Mouse (Mus musculus): ENCODE results near the gene Cela1. TPM values are rescaled to one million over a fixed set of nuclear protein-coding genes. Genes with fewer than 3 reads are reported as not detected.

The Cela1 gene
- polyA plus RNA-seq, 1 experiment from 2014 or later = 0.99 TPM

DNA sequence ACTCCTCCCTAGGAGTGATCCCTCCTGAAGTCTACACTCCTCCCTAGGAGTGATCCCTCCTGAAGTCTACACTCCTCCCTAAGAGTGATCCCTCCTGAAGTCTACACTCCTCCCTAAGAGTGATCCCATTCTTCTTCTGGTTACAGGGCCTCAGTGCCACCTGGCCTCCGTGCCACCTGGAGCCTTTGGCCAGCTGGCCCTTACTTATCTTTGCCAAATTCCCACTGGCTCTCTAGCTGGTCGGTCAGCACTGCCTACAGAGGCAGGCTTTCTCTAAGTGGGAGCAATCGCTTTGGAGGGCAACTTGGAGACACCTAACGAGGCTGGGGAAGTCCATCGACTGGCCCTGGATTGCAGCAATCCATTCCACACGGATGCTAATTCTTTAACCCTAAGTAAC, 41.6 kb downstream of the Cela1 start:
- Histone ChIP-seq H3K9ac (ENCODE audit: low read depth, low read length) (no peak overlapping the region), H3K4me1 (replicated peaks; ENCODE audit: control insufficient read depth, insufficient read depth, low read length) (no peaks in the 10 kb centered on the region), H3K4me2 (replicated peaks; ENCODE audit: low read depth, low read length) (no peak overlapping the region), H3K9me3 (ENCODE audit: control insufficient read depth, low read length) (no peaks in the 10 kb centered on the region), H3K36me3 (ENCODE audit: control insufficient read depth, insufficient read depth, low read length) (no peaks in the 10 kb centered on the region), H3K27ac (ENCODE audit: low read depth, low read length) (no peak overlapping the region), H3K27me3 (ENCODE audit: control insufficient read depth, insufficient read depth, low read length) (no peaks in the 10 kb centered on the region), H3K4me3 (ENCODE audit: low read depth, low read length) (no peak overlapping the region)
- DNase-seq (ENCODE audit: low spot score) (no peak), ATAC-seq (ENCODE audit: low FRiP score) (no peak)
- WGBS = 84% methylated on average over 6 of the region's 6 CpGs

DNA sequence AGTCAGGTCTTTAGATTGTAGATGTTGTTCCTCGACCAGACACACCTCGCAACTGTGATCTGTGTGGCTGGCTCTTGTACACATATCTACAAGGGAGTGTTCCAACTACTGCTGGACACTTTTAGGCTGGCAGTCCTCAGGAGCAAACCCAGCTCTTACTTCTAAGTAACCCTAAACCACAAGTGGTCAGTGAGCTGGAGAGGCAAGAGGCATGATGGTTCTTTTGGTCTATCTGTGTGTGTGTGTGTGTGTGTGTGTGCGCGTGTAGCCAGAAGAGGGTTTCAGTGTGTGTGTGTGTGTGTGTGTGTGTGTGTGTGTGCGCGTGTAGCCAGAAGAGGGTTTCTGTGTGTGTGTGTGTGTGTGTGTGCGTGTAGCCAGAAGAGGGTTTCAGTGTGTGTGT, 45.3 kb downstream of the Cela1 start:
- H3K4me2 ChIP-seq (replicated peaks; ENCODE audit: low read depth, low read length) = no peak overlapping the region
- peaks cover 10% of the 10 kb centered on the region for H3K27me3 ChIP-seq (ENCODE audit: control insufficient read depth, insufficient read depth, low read length)
- no peaks in the 10 kb centered on the region for H3K9me3 ChIP-seq (ENCODE audit: control insufficient read depth, low read length)
- ATAC-seq (ENCODE audit: low FRiP score) (no peak), DNase-seq (ENCODE audit: low spot score) (no peak)
- 93% methylated on average over 7 of the region's 7 CpGs for WGBS
- H3K4me3 ChIP-seq (ENCODE audit: low read depth, low read length) = no peak overlapping the region
- no peaks in the 10 kb centered on the region for H3K4me1 ChIP-seq (replicated peaks; ENCODE audit: control insufficient read depth, insufficient read depth, low read length)
- H3K27ac ChIP-seq (ENCODE audit: low read depth, low read length) = no peak overlapping the region
- no peak overlapping the region for H3K9ac ChIP-seq (ENCODE audit: low read depth, low read length)
- H3K36me3 ChIP-seq (ENCODE audit: control insufficient read depth, insufficient read depth, low read length) = no peaks in the 10 kb centered on the region

DNA sequence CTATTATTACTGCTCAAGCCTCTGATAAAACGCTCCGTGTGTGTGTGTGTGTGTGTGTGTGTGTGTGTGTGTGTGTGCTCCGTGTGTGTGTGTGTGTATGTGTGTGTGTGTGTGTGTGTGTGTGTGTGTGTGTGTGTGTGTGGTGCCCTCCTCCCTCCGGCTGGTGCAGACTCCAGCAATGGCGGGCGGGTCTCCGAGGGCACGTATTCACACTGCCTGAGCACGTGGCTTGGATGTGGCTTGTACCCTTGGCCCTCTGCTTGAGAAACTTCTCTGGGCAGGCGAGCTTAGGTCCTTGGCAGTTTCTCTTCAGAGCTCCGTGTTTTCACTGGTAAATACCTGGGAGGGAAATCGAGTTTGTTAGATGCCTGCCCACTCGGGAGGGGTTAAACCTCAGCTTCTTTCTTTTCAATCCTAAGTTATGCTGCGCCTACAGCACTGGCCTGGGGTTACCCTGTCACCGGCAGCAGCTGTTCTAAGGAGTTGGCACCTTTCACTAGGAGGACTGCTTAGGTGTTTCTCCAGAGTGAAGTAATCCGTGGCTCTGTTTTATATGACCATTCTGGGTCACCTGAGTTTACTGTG, 46.4 kb downstream of the Cela1 start:
- no peaks in the 10 kb centered on the region for H3K9me3 ChIP-seq (ENCODE audit: control insufficient read depth, low read length)
- no peak for DNase-seq (ENCODE audit: low spot score)
- no peak overlapping the region for H3K4me3 ChIP-seq (ENCODE audit: low read depth, low read length)
- H3K27ac ChIP-seq (ENCODE audit: low read depth, low read length) = no peak overlapping the region
- H3K27me3 ChIP-seq (ENCODE audit: control insufficient read depth, insufficient read depth, low read length) = peaks cover 22% of the 10 kb centered on the region
- 78% methylated on average over 13 of the region's 16 CpGs for WGBS
- no peak overlapping the region for H3K4me2 ChIP-seq (replicated peaks; ENCODE audit: low read depth, low read length)
- peaks cover 7% of the 10 kb centered on the region for H3K4me1 ChIP-seq (replicated peaks; ENCODE audit: control insufficient read depth, insufficient read depth, low read length)
- no peak for ATAC-seq (ENCODE audit: low FRiP score)
- H3K36me3 ChIP-seq (ENCODE audit: control insufficient read depth, insufficient read depth, low read length) = no peaks in the 10 kb centered on the region
- no peak overlapping the region for H3K9ac ChIP-seq (ENCODE audit: low read depth, low read length)

DNA sequence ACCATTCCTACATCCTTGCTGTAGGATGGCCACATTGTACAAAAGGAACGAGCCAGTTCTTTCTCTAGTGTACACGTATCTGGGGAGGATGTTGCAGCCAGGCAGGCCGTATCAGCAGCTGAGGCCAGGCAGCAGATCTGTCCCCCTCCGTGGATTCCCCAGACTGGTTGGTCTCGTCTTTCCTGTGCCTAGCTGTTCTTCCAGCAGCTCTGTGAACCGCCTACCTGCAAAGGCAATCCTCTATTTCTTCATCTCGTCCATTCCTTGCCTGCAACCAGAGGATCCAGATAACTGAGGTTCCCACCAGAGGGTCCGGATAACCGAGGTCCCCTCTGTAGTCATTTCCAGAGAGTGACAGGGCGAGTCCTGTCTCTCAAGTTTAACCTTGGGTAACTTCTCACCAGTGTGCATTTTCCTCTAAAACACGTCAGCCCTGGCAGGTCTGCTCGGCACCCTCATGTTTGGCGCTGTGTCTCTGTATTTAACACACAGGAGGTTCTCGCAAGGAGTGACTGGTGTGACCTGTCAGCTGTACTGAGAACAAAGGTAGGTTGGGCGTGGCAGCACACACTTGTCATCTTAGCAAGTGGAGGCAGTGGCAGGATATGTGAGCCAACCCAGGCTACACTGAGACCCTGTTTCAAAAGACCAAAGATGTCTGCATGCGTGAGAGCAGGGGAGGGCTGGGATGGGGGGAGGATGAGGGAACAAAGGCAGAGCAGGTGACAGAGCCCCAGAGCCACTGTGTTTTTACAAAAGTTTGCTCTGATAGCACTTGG, 47.6 kb downstream of the Cela1 start:
- Histone ChIP-seq H3K27ac (ENCODE audit: low read depth, low read length) (no peak overlapping the region), H3K9ac (ENCODE audit: low read depth, low read length) (no peak overlapping the region), H3K4me2 (replicated peaks; ENCODE audit: low read depth, low read length) (no peak overlapping the region), H3K4me3 (ENCODE audit: low read depth, low read length) (no peak overlapping the region), H3K36me3 (ENCODE audit: control insufficient read depth, insufficient read depth, low read length) (no peaks in the 10 kb centered on the region), H3K9me3 (ENCODE audit: control insufficient read depth, low read length) (no peaks in the 10 kb centered on the region), H3K27me3 (ENCODE audit: control insufficient read depth, insufficient read depth, low read length) (peaks cover 33% of the 10 kb centered on the region), H3K4me1 (replicated peaks; ENCODE audit: control insufficient read depth, insufficient read depth, low read length) (peaks cover 8% of the 10 kb centered on the region)
- no peak for ATAC-seq (ENCODE audit: low FRiP score)
- WGBS = 76% methylated on average over 16 of the region's 16 CpGs
- DNase-seq (ENCODE audit: low spot score) = no peak

DNA sequence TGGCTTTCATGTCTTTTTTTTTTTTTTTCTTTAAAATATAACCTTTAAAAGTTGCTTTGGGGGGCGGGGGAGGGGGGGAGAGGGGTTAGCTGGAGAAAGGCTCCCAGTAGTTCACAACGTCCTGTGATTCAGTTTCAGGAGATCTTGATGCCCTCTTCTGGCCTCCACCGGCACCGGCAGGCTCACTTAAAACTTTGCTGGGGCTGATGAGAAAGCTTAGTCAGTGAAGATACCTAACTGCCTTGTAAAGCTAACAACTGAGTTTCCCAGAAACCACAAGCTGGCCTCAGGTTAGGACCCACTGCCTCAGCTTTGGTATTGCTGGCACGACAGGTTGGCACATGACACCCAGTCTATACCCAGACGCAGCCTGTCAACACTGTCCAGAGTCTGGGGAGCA, 50.1 kb downstream of the Cela1 start:
- peak; percentile 23 for DNase-seq (ENCODE audit: low spot score)
- Histone ChIP-seq H3K4me1 (replicated peaks; ENCODE audit: control insufficient read depth, insufficient read depth, low read length) (peaks cover 8% of the 10 kb centered on the region), H3K36me3 (ENCODE audit: control insufficient read depth, insufficient read depth, low read length) (no peaks in the 10 kb centered on the region), H3K4me2 (replicated peaks; ENCODE audit: low read depth, low read length) (no peak overlapping the region), H3K27me3 (ENCODE audit: control insufficient read depth, insufficient read depth, low read length) (peaks cover 45% of the 10 kb centered on the region), H3K9ac (ENCODE audit: low read depth, low read length) (no peak overlapping the region), H3K4me3 (ENCODE audit: low read depth, low read length) (no peak overlapping the region), H3K9me3 (ENCODE audit: control insufficient read depth, low read length) (no peaks in the 10 kb centered on the region), H3K27ac (ENCODE audit: low read depth, low read length) (no peak overlapping the region)
- ATAC-seq (ENCODE audit: low FRiP score) = no peak
- WGBS = 15% methylated on average over 6 of the region's 6 CpGs

DNA sequence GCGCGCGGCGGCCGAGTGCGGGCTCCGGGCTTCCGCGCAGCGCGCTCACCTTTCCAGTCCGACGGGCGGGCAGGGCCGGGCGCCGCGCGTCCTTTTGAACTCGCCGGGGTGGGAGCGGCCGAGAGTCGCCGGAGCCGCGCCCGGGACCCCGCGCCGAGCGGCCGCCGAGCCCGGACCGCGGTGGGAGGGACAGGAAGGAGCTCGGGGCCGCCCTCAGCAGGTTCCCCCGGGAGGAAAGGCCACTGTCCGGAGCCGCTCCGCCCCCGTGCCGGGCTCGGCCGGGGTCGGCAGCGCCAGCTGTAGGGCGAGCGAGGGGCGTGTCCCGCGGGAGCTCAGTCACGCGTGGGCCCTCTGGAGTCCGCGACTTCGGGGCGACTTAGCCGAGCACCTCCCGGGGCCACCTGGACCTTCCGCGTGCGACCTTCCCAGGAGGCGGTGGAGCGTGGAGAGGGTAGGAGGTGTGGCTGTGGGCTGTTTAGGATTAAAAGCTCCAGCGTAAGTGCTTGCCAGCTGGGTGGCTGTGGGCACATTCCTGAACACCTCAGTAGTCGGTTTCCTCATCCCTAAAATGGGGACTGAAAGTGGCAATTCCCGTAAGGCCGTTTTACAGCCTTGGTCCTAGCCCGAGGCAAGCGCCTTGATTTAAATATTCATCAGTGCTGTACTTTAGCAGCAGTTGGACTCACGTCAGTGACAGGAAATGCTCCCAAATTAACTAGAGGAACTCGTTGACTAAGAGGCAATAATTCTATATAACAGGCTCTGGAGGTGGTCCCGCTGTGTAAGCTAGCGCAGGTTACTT, 50.8 kb downstream of the Cela1 start, which contains the start of gene Smagp:
Gene Smagp, minus strand, starts transcription at position 241 of the 802 bp plus-strand sequence.
- Histone ChIP-seq H3K4me1 (replicated peaks; ENCODE audit: control insufficient read depth, insufficient read depth, low read length) (peaks cover 8% of the 10 kb centered on the region), H3K9ac (ENCODE audit: low read depth, low read length) (peak within 1 kb of the TSS; percentile 23; the same call in 1 of the 2 replicates), H3K4me2 (replicated peaks; ENCODE audit: low read depth, low read length) (peak within 1 kb of the TSS; percentile 84), H3K27ac (ENCODE audit: low read depth, low read length) (no peak within 1 kb of the TSS), H3K36me3 (ENCODE audit: control insufficient read depth, insufficient read depth, low read length) (no peaks in the 10 kb centered on the region), H3K9me3 (ENCODE audit: control insufficient read depth, low read length) (no peaks in the 10 kb centered on the region), H3K4me3 (ENCODE audit: low read depth, low read length) (peak within 1 kb of the TSS; percentile 45), H3K27me3 (ENCODE audit: control insufficient read depth, insufficient read depth, low read length) (peaks cover 45% of the 10 kb centered on the region)
- peak; percentile 55 for DNase-seq (ENCODE audit: low spot score)
- no peak for ATAC-seq (ENCODE audit: low FRiP score)
- 1% methylated on average over 64 of the region's 77 CpGs for WGBS

DNA sequence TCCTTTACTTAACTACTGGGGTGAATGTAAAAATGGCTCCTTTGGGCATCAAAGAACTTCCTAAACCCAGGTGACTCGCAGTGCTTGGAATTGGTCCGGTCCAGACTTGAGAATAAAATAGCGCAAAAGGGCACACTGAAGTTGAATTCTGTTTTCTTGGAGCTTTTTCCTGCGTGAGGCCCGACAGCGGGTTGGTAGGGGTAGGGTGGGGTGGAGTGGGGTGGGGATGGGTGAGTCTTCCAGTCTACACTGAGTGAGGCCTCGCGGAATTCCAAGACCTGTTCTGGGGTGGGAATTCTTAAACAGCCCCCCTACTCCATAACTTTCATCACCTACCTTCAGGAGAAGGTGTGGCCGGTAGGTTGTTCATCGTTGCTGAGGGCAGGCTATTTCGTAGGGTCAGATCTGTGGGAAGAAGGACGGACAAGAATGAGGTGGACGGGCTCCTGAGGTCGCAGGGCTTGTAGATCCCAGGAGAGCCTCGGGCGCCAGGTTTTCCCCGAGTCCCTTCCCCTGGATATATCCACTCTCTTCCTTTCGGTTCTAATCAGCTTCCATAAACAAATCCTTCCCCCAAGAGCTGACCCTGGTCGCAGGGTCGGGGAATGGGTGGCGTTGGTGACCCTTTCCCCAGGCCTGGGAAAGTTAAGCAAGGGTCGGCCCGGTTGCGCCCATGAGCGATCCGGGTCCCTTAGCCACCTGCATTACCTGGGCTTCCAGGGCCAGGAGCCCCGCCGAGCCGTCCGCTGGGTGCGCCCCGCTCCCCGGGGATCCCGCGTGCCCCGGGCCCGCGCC, 51.7 kb downstream of the Cela1 start:
- 3% methylated on average over 38 of the region's 38 CpGs for WGBS
- Histone ChIP-seq H3K9me3 (ENCODE audit: control insufficient read depth, low read length) (no peaks in the 10 kb centered on the region), H3K9ac (ENCODE audit: low read depth, low read length) (no peak overlapping the region; the same call in 1 of the 2 replicates), H3K4me3 (ENCODE audit: low read depth, low read length) (peak overlapping the region; percentile 45), H3K4me2 (replicated peaks; ENCODE audit: low read depth, low read length) (peak overlapping the region; percentile 84), H3K36me3 (ENCODE audit: control insufficient read depth, insufficient read depth, low read length) (no peaks in the 10 kb centered on the region), H3K4me1 (replicated peaks; ENCODE audit: control insufficient read depth, insufficient read depth, low read length) (peaks cover 8% of the 10 kb centered on the region), H3K27ac (ENCODE audit: low read depth, low read length) (no peak overlapping the region), H3K27me3 (ENCODE audit: control insufficient read depth, insufficient read depth, low read length) (peaks cover 45% of the 10 kb centered on the region)
- no peak for ATAC-seq (ENCODE audit: low FRiP score)
- DNase-seq (ENCODE audit: low spot score) = peak; percentile 41

DNA sequence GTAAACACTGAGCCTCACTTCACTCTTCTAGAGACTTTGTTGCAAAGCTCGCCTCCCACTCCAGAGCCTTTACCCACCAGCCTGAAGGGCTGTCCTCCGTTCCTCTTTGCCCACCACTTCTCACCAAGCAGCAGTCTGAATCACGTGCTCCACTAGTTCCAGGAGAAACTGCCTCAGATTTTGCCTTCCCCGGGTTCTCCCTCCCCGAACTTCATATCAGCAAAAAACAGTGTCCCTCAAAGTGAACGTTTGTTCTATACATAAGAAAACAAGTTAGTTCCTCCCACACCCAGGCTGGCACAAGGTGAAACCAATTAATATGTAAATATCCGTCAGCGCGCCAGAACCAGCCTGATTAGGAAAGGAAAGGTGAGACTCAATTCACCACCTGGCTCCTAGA, 52.5 kb downstream of the Cela1 start:
- Histone ChIP-seq H3K4me1 (replicated peaks; ENCODE audit: control insufficient read depth, insufficient read depth, low read length) (peaks cover 8% of the 10 kb centered on the region), H3K4me2 (replicated peaks; ENCODE audit: low read depth, low read length) (no peak overlapping the region), H3K9ac (ENCODE audit: low read depth, low read length) (no peak overlapping the region), H3K27me3 (ENCODE audit: control insufficient read depth, insufficient read depth, low read length) (peaks cover 45% of the 10 kb centered on the region), H3K9me3 (ENCODE audit: control insufficient read depth, low read length) (no peaks in the 10 kb centered on the region), H3K27ac (ENCODE audit: low read depth, low read length) (no peak overlapping the region), H3K36me3 (ENCODE audit: control insufficient read depth, insufficient read depth, low read length) (no peaks in the 10 kb centered on the region), H3K4me3 (ENCODE audit: low read depth, low read length) (no peak overlapping the region)
- DNase-seq (ENCODE audit: low spot score) = no peak
- 11% methylated on average over 9 of the region's 9 CpGs for WGBS
- no peak for ATAC-seq (ENCODE audit: low FRiP score)
